In genomic region chr11:58990794-58991193, GRCm38 (mm10) we compare ENCODE assay signal across 19 mouse cellular contexts. TPM values are rescaled to one million over a fixed set of nuclear protein-coding genes. Genes with fewer than 3 reads are reported as not detected.
A peak's percentile ranks its signal among the peaks of the same experiment; 100 is the strongest.
DNase-seq lines count a peak whose midpoint lies in the region; ATAC-seq and TF ChIP-seq lines count a peak whose summit lies in the region.
"Had no signal": no experiment of that assay in that cellular context is flagged by ENCODE, and none has a peak within 500 bp of the region (broad histone marks: within the 10 kb centered on the region; RNA-seq: fewer than 3 reads in every experiment).

No protein-coding gene starts in this region.

- H3K4me1 ChIP-seq in MEL (ENCODE audit: control insufficient read depth in 1 of 2, insufficient read depth in 2 of 2, low read length in 2 of 2): peaks cover 0 to 15% of the 10 kb centered on the region in 2 experiments; a peak in 3 of 4 replicates
- peaks cover 96% of the 10 kb centered on the region for H3K4me1 ChIP-seq in heart, embryonic 15.5 days (replicated peaks)
- 0 out of 2 replicates have a peak, but pooled peaks cover 4% of the 10 kb centered on the region for H3K4me1 ChIP-seq in midbrain, postnatal 0 days (ENCODE audit: insufficient read depth, low read length)
- H3K4me1 ChIP-seq: forebrain, embryonic 13.5 days; intestine, embryonic 15.5 days had no signal

- peak overlapping the region; percentile 22 for H3K4me2 ChIP-seq in heart, embryonic 15.5 days
- H3K4me2 ChIP-seq in midbrain, postnatal 0 days (ENCODE audit: low read depth, low read length, poor library complexity, severe bottlenecking): no peak overlapping the region
- H3K4me2 ChIP-seq: embryonic facial prominence, embryonic 15.5 days; forebrain, embryonic 13.5 days; intestine, embryonic 15.5 days; limb, embryonic 15.5 days; lung, embryonic 15.5 days had no signal

- no peak overlapping the region for H3K4me3 ChIP-seq in MEL (ENCODE audit: control insufficient read depth in 1 of 2, insufficient read depth in 1 of 2, low read depth in 2 of 2, low read length in 2 of 2)
- no peak overlapping the region for H3K4me3 ChIP-seq in heart, embryonic 15.5 days
- no peak overlapping the region for H3K4me3 ChIP-seq in midbrain, postnatal 0 days (ENCODE audit: low read depth, low read length)
- H3K4me3 ChIP-seq: embryonic facial prominence, embryonic 15.5 days; forebrain, embryonic 13.5 days; gastrocnemius, adult 2 months; hindbrain, embryonic 10.5 days; intestine, embryonic 15.5 days; limb, embryonic 15.5 days; lung, embryonic 15.5 days; megakaryocyte, embryonic 14.5 days had no signal

- no peak for TF ChIP-seq RAD21 in MEL (IDR thresholded peaks at IDR 0.05; ENCODE audit: low read depth, low read length)

- 0 out of 4 replicates have a peak, but pooled peaks of 1 of the 2 experiments have one; percentile 15 for TF ChIP-seq EP300 in MEL (IDR thresholded peaks at IDR 0.05; ENCODE audit: low read depth in 1 of 2, low read length in 2 of 2)

- peaks cover 8 to 10% of the 10 kb centered on the region in 2 experiments; a peak in 3 of 4 replicates for H3K36me3 ChIP-seq in MEL (ENCODE audit: control insufficient read depth in 1 of 2, insufficient read depth in 2 of 2, low read length in 2 of 2)
- peaks cover 28% of the 10 kb centered on the region; the same call in 1 of the 2 replicates for H3K36me3 ChIP-seq in heart, embryonic 15.5 days
- peaks cover 39% of the 10 kb centered on the region for H3K36me3 ChIP-seq in midbrain, postnatal 0 days (ENCODE audit: insufficient read depth, low read length)

- ATAC-seq in heart, embryonic 15.5 days (replicated peaks; ENCODE audit: insufficient number of reproducible peaks, insufficient read depth, low FRiP score, low read depth): peak; percentile 82
- no peak for ATAC-seq in midbrain, postnatal 0 days (ENCODE audit: low FRiP score)
- ATAC-seq: forebrain, embryonic 13.5 days; intestine, embryonic 15.5 days had no signal

- H3K27ac ChIP-seq in MEL (ENCODE audit: control insufficient read depth, low read depth, low read length): no peak overlapping the region
- peak overlapping the region; percentile 88 for H3K27ac ChIP-seq in heart, embryonic 15.5 days
- no peak overlapping the region for H3K27ac ChIP-seq in midbrain, postnatal 0 days (ENCODE audit: low read depth, low read length)
- H3K27ac ChIP-seq: embryonic facial prominence, embryonic 15.5 days; forebrain, embryonic 13.5 days; gastrocnemius, adult 2 months; hindbrain, embryonic 10.5 days; intestine, embryonic 15.5 days; limb, embryonic 15.5 days; lung, embryonic 15.5 days had no signal

- intact Hi-C loops in left cerebral cortex, postnatal 4 days (cut with DNase I): no loop called here

- TF ChIP-seq POLR2A in MEL (IDR thresholded peaks at IDR 0.05; ENCODE audit: control insufficient read depth in 1 of 2, insufficient read depth in 1 of 2, low read depth in 1 of 2, low read length in 2 of 2, poor library complexity in 1 of 2): no peak

- no peak for TF ChIP-seq CTCF in MEL (IDR thresholded peaks at IDR 0.05 in 2 of 3, conservative IDR thresholded peaks at IDR 0.05 in 1 of 3; ENCODE audit: control insufficient read depth in 1 of 3, insufficient read depth in 1 of 3, low read depth in 2 of 3, low read length in 3 of 3, poor library complexity in 1 of 3, severe bottlenecking in 1 of 3)
- TF ChIP-seq CTCF in midbrain, postnatal 0 days (IDR thresholded peaks at IDR 0.05): no peak

- WGBS in heart, embryonic 15.5 days: 40% methylated on average over 9 of the region's 9 CpGs
- 81% methylated on average over 9 of the region's 9 CpGs for WGBS in midbrain, postnatal 0 days

- no peak overlapping the region for H3K9ac ChIP-seq in MEL (ENCODE audit: control insufficient read depth, low read depth, low read length, poor library complexity, severe bottlenecking)
- H3K9ac ChIP-seq in heart, embryonic 15.5 days: peak overlapping the region; percentile 40; the same call in 1 of the 2 replicates
- H3K9ac ChIP-seq in midbrain, postnatal 0 days (replicated peaks; ENCODE audit: low read length, poor library complexity, severe bottlenecking): no peak overlapping the region
- H3K9ac ChIP-seq: embryonic facial prominence, embryonic 15.5 days; forebrain, embryonic 13.5 days; intestine, embryonic 15.5 days; limb, embryonic 15.5 days; lung, embryonic 15.5 days had no signal

- H3K9me3 ChIP-seq in MEL (replicated peaks; ENCODE audit: insufficient read depth, low read length): no peaks in the 10 kb centered on the region
- no peaks in the 10 kb centered on the region for H3K9me3 ChIP-seq in heart, embryonic 15.5 days (replicated peaks)
- no peaks in the 10 kb centered on the region for H3K9me3 ChIP-seq in midbrain, postnatal 0 days (ENCODE audit: low read length)
- H3K9me3 ChIP-seq: embryonic facial prominence, embryonic 15.5 days; forebrain, embryonic 13.5 days; hindbrain, embryonic 10.5 days; intestine, embryonic 15.5 days; limb, embryonic 15.5 days; lung, embryonic 15.5 days; megakaryocyte, embryonic 14.5 days had no signal

- no peaks in the 10 kb centered on the region for H3K27me3 ChIP-seq in MEL (ENCODE audit: control insufficient read depth in 1 of 2, insufficient read depth in 2 of 2, low read length in 2 of 2)
- H3K27me3 ChIP-seq in heart, embryonic 15.5 days: peaks cover 12% of the 10 kb centered on the region
- H3K27me3 ChIP-seq in midbrain, postnatal 0 days (ENCODE audit: insufficient read depth, low read length): 0 out of 2 replicates have a peak, but pooled peaks cover 2% of the 10 kb centered on the region

- H3K79me2 ChIP-seq in MEL (ENCODE audit: control insufficient read depth, insufficient read depth, low read length, poor library complexity): no peaks in the 10 kb centered on the region

- peak; percentile 65 for DNase-seq in adrenal gland, postnatal 14 days
- no peak for DNase-seq in adrenal gland, adult 8-10 months
- peak; percentile 40 for DNase-seq in left cerebral cortex, adult 18-20 months (ENCODE audit: low spot score in 2 of 2)
- DNase-seq in left cerebral cortex, postnatal 4 days: no peak
- DNase-seq in MEL (ENCODE audit: low read depth, low spot score): peak; percentile 54
- no peak for DNase-seq in midbrain, postnatal 0 days (ENCODE audit: low spot score)
- no peak for DNase-seq in thymus, postnatal 25 days
- DNase-seq: gastrocnemius, adult 2 months; layer of hippocampus, postnatal 36 days; thymus, postnatal 36 days had no signal

RNA-seq across cellular contexts. Expression of gene Trim11, which starts 12.9 kb away (rescaled TPM):
- total RNA-seq in adrenal gland, postnatal 14 days (2021): 25.5 and 29.9 TPM in 2 replicates
- 10 to 100 TPM; 23.2 to 38.7 (median 31.3) TPM for total RNA-seq in adrenal gland, adult 8-10 months (2022)
- 10 to 100 TPM; 22.5 to 25.4 TPM for total RNA-seq in left cerebral cortex, adult 18-20 months (2021)
- 10 to 100 TPM; 26.0 to 27.0 TPM for total RNA-seq in left cerebral cortex, postnatal 4 days (2021)
- total RNA-seq in MEL (2012; rRNA removed): 22.9 and 27.0 TPM in 2 replicates
- polyA plus RNA-seq in MEL (2012; ENCODE audit: insufficient read depth in 1 of 2, insufficient read length in 2 of 2, low read depth in 1 of 2, low replicate concordance in 2 of 2, missing spikeins in 1 of 2): 10 to 100 TPM in 1 of 2 experiments, not detected in 1; 24.8 TPM
- polyA plus RNA-seq in heart, embryonic 15.5 days (2015; fragmentation: Nextera tagmentation; extraction: Ambion mirVana): 26.9 and 34.6 TPM in 2 replicates
- total RNA-seq in midbrain, postnatal 0 days (2014; rRNA removed): 23.7 and 27.8 TPM in 2 replicates
- polyA plus RNA-seq in midbrain, postnatal 0 days (2015; fragmentation: Nextera tagmentation; extraction: Ambion mirVana): 15.2 and 16.5 TPM in 2 replicates

RNA-seq across cellular contexts. Expression of gene Hist3h2a, which starts 36.3 kb away (rescaled TPM):
- total RNA-seq in adrenal gland, postnatal 14 days (2021): 24.4 and 26.8 TPM in 2 replicates
- 10 to 100 TPM; 18.8 to 28.5 (median 26.2) TPM for total RNA-seq in adrenal gland, adult 8-10 months (2022)
- 10 to 100 TPM; 62.8 to 63.7 TPM for total RNA-seq in left cerebral cortex, adult 18-20 months (2021)
- 100 to 1,000 TPM in 1 of 2 experiments, 10 to 100 TPM in 1; 95.0 to 101 TPM for total RNA-seq in left cerebral cortex, postnatal 4 days (2021)
- 184 and 300 TPM in 2 replicates for total RNA-seq in MEL (2012; rRNA removed)
- under 1 TPM in 1 of 2 experiments, not detected in 1; 0.42 TPM for polyA plus RNA-seq in MEL (2012; ENCODE audit: insufficient read depth in 1 of 2, insufficient read length in 2 of 2, low read depth in 1 of 2, low replicate concordance in 2 of 2, missing spikeins in 1 of 2)
- 30.4 and 34.7 TPM in 2 replicates for polyA plus RNA-seq in heart, embryonic 15.5 days (2015; fragmentation: Nextera tagmentation; extraction: Ambion mirVana)
- 163 and 242 TPM in 2 replicates for total RNA-seq in midbrain, postnatal 0 days (2014; rRNA removed)
- polyA plus RNA-seq in midbrain, postnatal 0 days (2015; fragmentation: Nextera tagmentation; extraction: Ambion mirVana): 42.0 and 46.2 TPM in 2 replicates

RNA-seq across cellular contexts. Expression of gene Trim17, which starts 36.3 kb away (rescaled TPM):
- 0.11 TPM in 1 of 2 replicates, not detected in the other for total RNA-seq in adrenal gland, postnatal 14 days (2021)
- under 1 TPM; 0.21 to 0.59 (median 0.46) TPM for total RNA-seq in adrenal gland, adult 8-10 months (2022)
- total RNA-seq in left cerebral cortex, adult 18-20 months (2021): 1 to 10 TPM; 4.0 to 5.0 TPM
- total RNA-seq in left cerebral cortex, postnatal 4 days (2021): 1 to 10 TPM; 1.8 to 2.0 TPM
- total RNA-seq in MEL (2012; rRNA removed): 0.50 and 0.52 TPM in 2 replicates
- polyA plus RNA-seq in MEL (2012; ENCODE audit: insufficient read depth in 1 of 2, insufficient read length in 2 of 2, low read depth in 1 of 2, low replicate concordance in 2 of 2, missing spikeins in 1 of 2): under 1 TPM in 1 of 2 experiments, not detected in 1; 0.82 TPM
- polyA plus RNA-seq in heart, embryonic 15.5 days (2015; fragmentation: Nextera tagmentation; extraction: Ambion mirVana): 0.27 and 0.57 TPM in 2 replicates
- total RNA-seq in midbrain, postnatal 0 days (2014; rRNA removed): 2.2 and 6.2 TPM in 2 replicates
- 0.67 and 0.72 TPM in 2 replicates for polyA plus RNA-seq in midbrain, postnatal 0 days (2015; fragmentation: Nextera tagmentation; extraction: Ambion mirVana)
- total RNA-seq: common myeloid progenitor, adult 5-6 weeks had no signal

RNA-seq across cellular contexts. Expression of gene Hist3h2ba, which starts 42.1 kb away (rescaled TPM):
- 16.4 and 23.5 TPM in 2 replicates for total RNA-seq in adrenal gland, postnatal 14 days (2021)
- 10 to 100 TPM in 2 of 4 experiments, 1 to 10 TPM in 2; 3.3 to 12.2 (median 7.8) TPM for total RNA-seq in adrenal gland, adult 8-10 months (2022)
- total RNA-seq in left cerebral cortex, adult 18-20 months (2021): 100 to 1,000 TPM in 1 of 2 experiments, 10 to 100 TPM in 1; 99.3 to 112 TPM
- total RNA-seq in left cerebral cortex, postnatal 4 days (2021): 100 to 1,000 TPM; 299 to 314 TPM
- 48.2 and 147 TPM in 2 replicates for total RNA-seq in MEL (2012; rRNA removed)
- polyA plus RNA-seq in MEL (2012; ENCODE audit: insufficient read depth in 1 of 2, insufficient read length in 2 of 2, low read depth in 1 of 2, low replicate concordance in 2 of 2, missing spikeins in 1 of 2): under 1 TPM in 1 of 2 experiments, not detected in 1; 0.21 TPM
- 18.0 and 18.3 TPM in 2 replicates for polyA plus RNA-seq in heart, embryonic 15.5 days (2015; fragmentation: Nextera tagmentation; extraction: Ambion mirVana)
- 552 and 1,117 TPM in 2 replicates for total RNA-seq in midbrain, postnatal 0 days (2014; rRNA removed)
- polyA plus RNA-seq in midbrain, postnatal 0 days (2015; fragmentation: Nextera tagmentation; extraction: Ambion mirVana): 114 and 126 TPM in 2 replicates
- total RNA-seq: gastrocnemius, adult 2 months had no signal

RNA-seq across cellular contexts. Expression of gene Rnf187, which starts 52.1 kb away (rescaled TPM):
- 147 and 153 TPM in 2 replicates for total RNA-seq in adrenal gland, postnatal 14 days (2021)
- total RNA-seq in adrenal gland, adult 8-10 months (2022): 100 to 1,000 TPM; 179 to 200 (median 190) TPM
- 100 to 1,000 TPM; 485 to 490 TPM for total RNA-seq in left cerebral cortex, adult 18-20 months (2021)
- total RNA-seq in left cerebral cortex, postnatal 4 days (2021): 100 to 1,000 TPM; 386 to 426 TPM
- total RNA-seq in MEL (2012; rRNA removed): 282 and 337 TPM in 2 replicates
- polyA plus RNA-seq in MEL (2012; ENCODE audit: insufficient read depth in 1 of 2, insufficient read length in 2 of 2, low read depth in 1 of 2, low replicate concordance in 2 of 2, missing spikeins in 1 of 2): 1,000 to 10,000 TPM in 1 of 2 experiments, 100 to 1,000 TPM in 1; 280 to 3,830 TPM
- 170 and 210 TPM in 2 replicates for polyA plus RNA-seq in heart, embryonic 15.5 days (2015; fragmentation: Nextera tagmentation; extraction: Ambion mirVana)
- total RNA-seq in midbrain, postnatal 0 days (2014; rRNA removed): 925 and 964 TPM in 2 replicates
- polyA plus RNA-seq in midbrain, postnatal 0 days (2015; fragmentation: Nextera tagmentation; extraction: Ambion mirVana): 700 and 703 TPM in 2 replicates

Comparison
In these comparisons a context has a peak if more than half of its experiments do, and no peak if none do; other contexts are left out.
1. DNase-seq: peak in adrenal gland, postnatal 14 days (single experiment), left cerebral cortex, adult 18-20 months (2 of 2) and MEL (single experiment); none in adrenal gland, adult 8-10 months (single experiment), left cerebral cortex, postnatal 4 days (single experiment), midbrain, postnatal 0 days (single experiment) and thymus, postnatal 25 days (single experiment).